In genomic region chr2:59431466-59431865, GRCm38 (mm10) we compare ENCODE assay signal across 32 mouse cellular contexts. TPM values are rescaled to one million over a fixed set of nuclear protein-coding genes. Genes with fewer than 3 reads are reported as not detected.
DNase-seq lines count a peak whose midpoint lies in the region; ATAC-seq and TF ChIP-seq lines count a peak whose summit lies in the region.
"Had no signal": no experiment of that assay in that cellular context is flagged by ENCODE, and none has a peak within 500 bp of the region (broad histone marks: within the 10 kb centered on the region; RNA-seq: fewer than 3 reads in every experiment).

No protein-coding gene starts in this region.

- H3K9ac ChIP-seq in intestine, embryonic 16.5 days (ENCODE audit: low read depth, low read length) = no peak overlapping the region
- no peak overlapping the region for H3K9ac ChIP-seq in intestine, embryonic 15.5 days
- H3K9ac ChIP-seq in intestine, postnatal 0 days (ENCODE audit: low read depth, low read length) = no peak overlapping the region
- H3K9ac ChIP-seq: heart, embryonic 15.5 days; hindbrain, embryonic 15.5 days; liver, embryonic 13.5 days had no signal

- H3K9me3 ChIP-seq in intestine, embryonic 16.5 days (ENCODE audit: control insufficient read depth, low read length) = 0 out of 2 replicates have a peak, but pooled peaks cover 3% of the 10 kb centered on the region
- H3K9me3 ChIP-seq in intestine, embryonic 15.5 days = no peaks in the 10 kb centered on the region
- H3K9me3 ChIP-seq in intestine, postnatal 0 days (ENCODE audit: control insufficient read depth) = no peaks in the 10 kb centered on the region
- H3K9me3 ChIP-seq: heart, embryonic 15.5 days; hindbrain, embryonic 15.5 days; liver, embryonic 13.5 days had no signal

- H3K27me3 ChIP-seq in intestine, embryonic 16.5 days (replicated peaks; ENCODE audit: control insufficient read depth, insufficient read depth, low read length) = no peaks in the 10 kb centered on the region
- H3K27me3 ChIP-seq in intestine, embryonic 15.5 days (replicated peaks) = no peaks in the 10 kb centered on the region
- no peaks in the 10 kb centered on the region for H3K27me3 ChIP-seq in intestine, postnatal 0 days (replicated peaks; ENCODE audit: control insufficient read depth, insufficient read depth, low read length)
- H3K27me3 ChIP-seq in kidney, adult 2 months (replicated peaks; ENCODE audit: control insufficient read depth, insufficient read depth, low read length) = no peaks in the 10 kb centered on the region
- H3K27me3 ChIP-seq: heart, embryonic 15.5 days; hindbrain, embryonic 15.5 days; liver, embryonic 13.5 days; megakaryocyte, embryonic 14.5 days had no signal

- no peaks in the 10 kb centered on the region for H3K4me1 ChIP-seq in intestine, embryonic 16.5 days (ENCODE audit: control insufficient read depth, insufficient read depth, low read length)
- no peaks in the 10 kb centered on the region for H3K4me1 ChIP-seq in intestine, embryonic 15.5 days (replicated peaks)
- no peaks in the 10 kb centered on the region for H3K4me1 ChIP-seq in intestine, postnatal 0 days (replicated peaks; ENCODE audit: control insufficient read depth, insufficient read depth, low read length)
- peaks cover 6% of the 10 kb centered on the region; the same call in 1 of the 2 replicates for H3K4me1 ChIP-seq in kidney, adult 2 months (ENCODE audit: control insufficient read depth, insufficient read depth, low read length)
- H3K4me1 ChIP-seq: heart, embryonic 15.5 days; hindbrain, embryonic 15.5 days; liver, embryonic 13.5 days; megakaryocyte, embryonic 14.5 days had no signal

- no peak for TF ChIP-seq POLR2A in kidney, adult 2 months (IDR thresholded peaks at IDR 0.05; ENCODE audit: low read depth, low read length)

- no peak overlapping the region for H3K4me2 ChIP-seq in intestine, embryonic 16.5 days (ENCODE audit: low read depth, low read length)
- no peak overlapping the region for H3K4me2 ChIP-seq in intestine, embryonic 15.5 days (replicated peaks)
- H3K4me2 ChIP-seq in intestine, postnatal 0 days (replicated peaks; ENCODE audit: low read depth) = no peak overlapping the region
- H3K4me2 ChIP-seq: heart, embryonic 15.5 days; hindbrain, embryonic 15.5 days; liver, embryonic 13.5 days had no signal

- ATAC-seq in intestine, embryonic 16.5 days = 0 out of 2 replicates have a peak, but pooled peaks have one; percentile 5
- ATAC-seq in intestine, embryonic 15.5 days = no peak; the same call in 1 of the 2 replicates
- no peak for ATAC-seq in intestine, postnatal 0 days
- ATAC-seq: activated CD4-positive, CD25-positive, alpha-beta regulatory T cell, adult 4 months had no signal

- DNase-seq in heart, adult 11 months = peak; percentile 79
- DNase-seq in heart, adult 18-20 months = no peak
- peak; percentile 28 for DNase-seq in ES-CJ7 (ENCODE audit: low read depth, low spot score)
- no peak for DNase-seq in kidney, adult 2 months
- DNase-seq in urinary bladder, postnatal 25 days (ENCODE audit: low spot score) = no peak
- DNase-seq: cerebellum, adult 2 months; cerebellum, postnatal 14 days; liver, embryonic 13.5 days; lung, postnatal 4 days; midbrain, embryonic 14.5 days; right cerebral cortex, adult 18-20 months; thymus, adult 18-20 months; thymus, postnatal 25 days had no signal

- TF ChIP-seq CTCF in intestine, postnatal 0 days (IDR thresholded peaks at IDR 0.05; ENCODE audit: low read depth) = 0 out of 2 replicates have a peak, but pooled peaks have one; percentile 11
- no peak for TF ChIP-seq CTCF in kidney, adult 2 months (conservative IDR thresholded peaks at IDR 0.05; ENCODE audit: insufficient read depth, insufficient read length, low read depth, low read length)

- no peaks in the 10 kb centered on the region for H3K36me3 ChIP-seq in intestine, embryonic 16.5 days (ENCODE audit: control insufficient read depth, insufficient read depth, low read length)
- no peaks in the 10 kb centered on the region for H3K36me3 ChIP-seq in intestine, embryonic 15.5 days
- no peaks in the 10 kb centered on the region for H3K36me3 ChIP-seq in intestine, postnatal 0 days (ENCODE audit: control insufficient read depth, insufficient read depth)
- no peaks in the 10 kb centered on the region for H3K36me3 ChIP-seq in kidney, adult 2 months (ENCODE audit: control insufficient read depth, insufficient read depth, low read length)
- H3K36me3 ChIP-seq: heart, embryonic 15.5 days; hindbrain, embryonic 15.5 days; liver, embryonic 13.5 days had no signal

- H3K4me3 ChIP-seq in intestine, embryonic 16.5 days (ENCODE audit: low read length) = no peak overlapping the region
- H3K4me3 ChIP-seq in intestine, embryonic 15.5 days (replicated peaks) = no peak overlapping the region
- H3K4me3 ChIP-seq in intestine, postnatal 0 days (ENCODE audit: low read depth, low read length) = no peak overlapping the region
- H3K4me3 ChIP-seq in kidney, adult 2 months (ENCODE audit: insufficient read depth, low read depth, low read length) = no peak overlapping the region
- H3K4me3 ChIP-seq: erythroblast, embryonic 14.5 days; heart, embryonic 15.5 days; hindbrain, embryonic 15.5 days; left cerebral cortex, adult 2 months; liver, embryonic 13.5 days; megakaryocyte, embryonic 14.5 days had no signal

- WGBS in intestine, embryonic 16.5 days = 88% methylated on average over 5 of the region's 5 CpGs
- WGBS in intestine, embryonic 15.5 days = 90% methylated on average over 5 of the region's 5 CpGs
- WGBS in intestine, postnatal 0 days = 91% methylated on average over 5 of the region's 5 CpGs
- 83% methylated on average over 5 of the region's 5 CpGs for WGBS in kidney, adult 2 months

- no peak overlapping the region for H3K27ac ChIP-seq in intestine, embryonic 16.5 days (ENCODE audit: low read length)
- no peak overlapping the region for H3K27ac ChIP-seq in intestine, embryonic 15.5 days
- H3K27ac ChIP-seq in intestine, postnatal 0 days (ENCODE audit: low read depth, low read length) = no peak overlapping the region
- H3K27ac ChIP-seq in kidney, adult 2 months (ENCODE audit: insufficient read depth, low read depth, low read length) = no peak overlapping the region
- H3K27ac ChIP-seq: hindbrain, embryonic 15.5 days; left cerebral cortex, adult 2 months; liver, embryonic 13.5 days had no signal

RNA-seq across cellular contexts. Expression of gene Dapl1, which starts 53.0 kb away (rescaled TPM):
- total RNA-seq in heart, adult 18-20 months (2021) = 1 to 10 TPM in 1 of 2 experiments, not detected in 1; 1.3 TPM
- not detected in 2 replicates for polyA plus RNA-seq in intestine, embryonic 16.5 days (2015; fragmentation: Nextera tagmentation; extraction: Ambion mirVana)
- 0.28 TPM in 1 of 2 replicates, not detected in the other for polyA plus RNA-seq in intestine, embryonic 15.5 days (2015; fragmentation: Nextera tagmentation; extraction: Ambion mirVana)
- 2.0 and 3.0 TPM in 2 replicates for polyA plus RNA-seq in intestine, postnatal 0 days (2015; fragmentation: Nextera tagmentation; extraction: Ambion mirVana)
- polyA plus RNA-seq in kidney, adult 2 months (2012; rRNA removed) = 0.20 and 1.3 TPM in 2 replicates
- total RNA-seq: adrenal gland, adult 2 months; adrenal gland, postnatal 36 days; gastrocnemius, postnatal 25 days; heart, adult 8-10 months; hematopoietic stem cell, adult 5-6 weeks; layer of hippocampus, adult 18-20 months; layer of hippocampus, postnatal 14 days had no signal
- polyA plus RNA-seq: adrenal gland, adult 2 months; brain, embryonic 14.5 days; erythroblast, embryonic 14.5 days; intestine, embryonic 14.5 days; neural tube, embryonic 11.5 days had no signal

Comparison
In these comparisons a context has a peak if more than half of its experiments do, and no peak if none do; other contexts are left out.
1. DNase-seq: peak in heart, adult 11 months (single experiment) and ES-CJ7 (single experiment); none in heart, adult 18-20 months (0 of 2), kidney, adult 2 months (single experiment) and urinary bladder, postnatal 25 days (single experiment).